Mouse (Mus musculus) megakaryocyte, embryonic 14.5 days (primary cell): ENCODE results near the gene Fam213b.

Experiments used
- FLI1 ChIP-seq: IDR thresholded peaks from 2 replicates; pipeline ENCODE4 v1.6.1; 2012; ENCODE audit warnings: low read length, inconsistent platforms, mixed read lengths
- GATA1 ChIP-seq: IDR thresholded peaks from 3 replicates; pipeline ENCODE4 v1.6.1; 2012; ENCODE audit warnings: mixed read lengths, low read length, inconsistent platforms, borderline replicate concordance

- no peak for TF ChIP-seq FLI1
- TF ChIP-seq GATA1, result no peak
Measured at GRCm38 (mm10) chr4:154934800-154935199, 35.9 kb upstream of the Fam213b start.
